Mouse (Mus musculus) cortical plate, adult 2 months (tissue): ENCODE measurements at regions not wholly inside any gene's neighbourhood (a gene's known extent, or its start where the extent isn't known, plus 50 kb on each side); places are given as distances from the start of the nearest gene placed in this dataset.

Experiments
- CTCF ChIP-seq: fragments of 200-500 bp; IDR thresholded peaks from 2 replicates; pipeline ENCODE4 v1.5.1; 2011; ENCODE audit warnings: mild to moderate bottlenecking, control low read depth, low read length; ENCODE audit not compliant: insufficient read depth; ENCODE audit errors: extremely low read depth
- POLR2A ChIP-seq: fragments of 200-500 bp; IDR thresholded peaks from 2 replicates; pipeline ENCODE4 v1.6.1; 2011; ENCODE audit warnings: mild to moderate bottlenecking, low read length, control low read depth; ENCODE audit not compliant: insufficient read depth; ENCODE audit errors: extremely low read depth

- no peak for TF ChIP-seq CTCF
- TF ChIP-seq POLR2A: no peak
These were observed 179.5 kb upstream of the Myt1l start for GRCm38 (mm10) chr12:29348698-29349097.
